Mouse (Mus musculus): ENCODE measurements around the gene Borcs6. TPM values are rescaled to one million over a fixed set of nuclear protein-coding genes. Genes with fewer than 3 reads are reported as not detected.
A peak's percentile ranks its signal among the peaks of the same experiment; 100 is the strongest.

The Borcs6 gene
- total RNA-seq, 1 experiment from 2014 or later = 5.2 TPM

- no peak for ATAC-seq (replicated peaks in 1 of 2; ENCODE audit: insufficient read depth in 1 of 2, low FRiP score in 2 of 2, low TSS enrichment in 1 of 2, low read depth in 1 of 2, poor library complexity in 2 of 2, severe bottlenecking in 2 of 2)
Observed at GRCm38 (mm10) chr11:69104487-69104886, 45.0 kb downstream of the Borcs6 start.

- ATAC-seq (replicated peaks in 1 of 2; ENCODE audit: insufficient read depth in 1 of 2, low FRiP score in 2 of 2, low TSS enrichment in 1 of 2, low read depth in 1 of 2, poor library complexity in 2 of 2, severe bottlenecking in 2 of 2) = no peak
Observed at GRCm38 (mm10) chr11:69105227-69105626, 45.7 kb downstream of the Borcs6 start.

GRCm38 (mm10) chr11:69105796-69106195 is 46.3 kb downstream of the Borcs6 start:
- no peak for ATAC-seq (replicated peaks in 1 of 2; ENCODE audit: insufficient read depth in 1 of 2, low FRiP score in 2 of 2, low TSS enrichment in 1 of 2, low read depth in 1 of 2, poor library complexity in 2 of 2, severe bottlenecking in 2 of 2)

- ATAC-seq (replicated peaks in 1 of 2; ENCODE audit: insufficient read depth in 1 of 2, low FRiP score in 2 of 2, low TSS enrichment in 1 of 2, low read depth in 1 of 2, poor library complexity in 2 of 2, severe bottlenecking in 2 of 2) = no peak
Observed at GRCm38 (mm10) chr11:69106299-69106698, 46.8 kb downstream of the Borcs6 start.

GRCm38 (mm10) chr11:69106842-69107241 is 47.3 kb downstream of the Borcs6 start:
- no peak for ATAC-seq (replicated peaks in 1 of 2; ENCODE audit: insufficient read depth in 1 of 2, low FRiP score in 2 of 2, low TSS enrichment in 1 of 2, low read depth in 1 of 2, poor library complexity in 2 of 2, severe bottlenecking in 2 of 2)

- no peak for ATAC-seq (replicated peaks in 1 of 2; ENCODE audit: insufficient read depth in 1 of 2, low FRiP score in 2 of 2, low TSS enrichment in 1 of 2, low read depth in 1 of 2, poor library complexity in 2 of 2, severe bottlenecking in 2 of 2)
Observed at GRCm38 (mm10) chr11:69107676-69108075, 48.2 kb downstream of the Borcs6 start.

- ATAC-seq (replicated peaks in 1 of 2; ENCODE audit: insufficient read depth in 1 of 2, low FRiP score in 2 of 2, low TSS enrichment in 1 of 2, low read depth in 1 of 2, poor library complexity in 2 of 2, severe bottlenecking in 2 of 2) = no peak
Observed at GRCm38 (mm10) chr11:69108223-69108622, 48.7 kb downstream of the Borcs6 start.

- ATAC-seq (replicated peaks in 1 of 2; ENCODE audit: insufficient read depth in 1 of 2, low FRiP score in 2 of 2, low TSS enrichment in 1 of 2, low read depth in 1 of 2, poor library complexity in 2 of 2, severe bottlenecking in 2 of 2) = no peak
Observed at GRCm38 (mm10) chr11:69109032-69109900, 49.7 kb downstream of the Borcs6 start.

- peak; percentile 44 to 54 for ATAC-seq (replicated peaks in 1 of 2; ENCODE audit: insufficient read depth in 1 of 2, low FRiP score in 2 of 2, low TSS enrichment in 1 of 2, low read depth in 1 of 2, poor library complexity in 2 of 2, severe bottlenecking in 2 of 2)
Observed at GRCm38 (mm10) chr11:69110319-69111046, 51.0 kb downstream of the Borcs6 start.

Other genes starting within 250 kb of the Borcs6 start
- gene Ndel1, start 187.9 kb upstream of the Borcs6 start, total RNA-seq (2017) = 51.2 and 73.3 TPM in 2 replicates
- gene Rnf222, start 171.2 kb upstream of the Borcs6 start, total RNA-seq (2017) = not detected in 2 replicates
- 6,451 and 7,582 TPM in 2 replicates for gene Rpl26, start 158.1 kb upstream of the Borcs6 start, total RNA-seq (2017)
- gene Odf4, start 132.6 kb upstream of the Borcs6 start, total RNA-seq (2017) = not detected in 2 replicates
- 0.81 and 1.8 TPM in 2 replicates for gene Arhgef15, start 102.2 kb upstream of the Borcs6 start, total RNA-seq (2017)
- 2.3 and 2.4 TPM in 2 replicates for gene Slc25a35, start 91.6 kb upstream of the Borcs6 start, total RNA-seq (2017)
- 40.1 and 44.5 TPM in 2 replicates for gene Rangrf, start 84.5 kb upstream of the Borcs6 start, total RNA-seq (2017)
- 34.5 and 39.2 TPM in 2 replicates for gene Pfas, start 51.3 kb upstream of the Borcs6 start, total RNA-seq (2017)
- 21.9 and 40.1 TPM in 2 replicates for gene Ctc1, start 43.8 kb upstream of the Borcs6 start, total RNA-seq (2017)
- 56.2 and 69.2 TPM in 2 replicates for gene Aurkb, start 14.1 kb upstream of the Borcs6 start, total RNA-seq (2017)
- 22.0 and 39.1 TPM in 2 replicates for gene Tmem107, start 11.1 kb downstream of the Borcs6 start, total RNA-seq (2017)
- gene Vamp2, start 28.8 kb downstream of the Borcs6 start, total RNA-seq (2017) = 20.9 and 22.5 TPM in 2 replicates
- gene Per1, start 35.5 kb downstream of the Borcs6 start, total RNA-seq (2017) = 33.6 and 42.1 TPM in 2 replicates
- gene Hes7, start 60.7 kb downstream of the Borcs6 start, total RNA-seq (2017) = not detected in 2 replicates
- not detected in 2 replicates for gene 9130213A22Rik, start 62.9 kb downstream of the Borcs6 start, total RNA-seq (2017)
- gene Aloxe3, start 66.2 kb downstream of the Borcs6 start, total RNA-seq (2017) = not detected in 2 replicates
- not detected in 2 replicates for gene Alox12b, start 97.3 kb downstream of the Borcs6 start, total RNA-seq (2017)
- 0.30 TPM in 1 of 2 replicates, not detected in the other for gene Alox8, start 138.1 kb downstream of the Borcs6 start, total RNA-seq (2017)
- not detected in 2 replicates for gene Gucy2e, start 177.3 kb downstream of the Borcs6 start, total RNA-seq (2017)

All from hematopoietic stem cell, adult 5-6 weeks (primary cell).